In the genomic region with DNA sequence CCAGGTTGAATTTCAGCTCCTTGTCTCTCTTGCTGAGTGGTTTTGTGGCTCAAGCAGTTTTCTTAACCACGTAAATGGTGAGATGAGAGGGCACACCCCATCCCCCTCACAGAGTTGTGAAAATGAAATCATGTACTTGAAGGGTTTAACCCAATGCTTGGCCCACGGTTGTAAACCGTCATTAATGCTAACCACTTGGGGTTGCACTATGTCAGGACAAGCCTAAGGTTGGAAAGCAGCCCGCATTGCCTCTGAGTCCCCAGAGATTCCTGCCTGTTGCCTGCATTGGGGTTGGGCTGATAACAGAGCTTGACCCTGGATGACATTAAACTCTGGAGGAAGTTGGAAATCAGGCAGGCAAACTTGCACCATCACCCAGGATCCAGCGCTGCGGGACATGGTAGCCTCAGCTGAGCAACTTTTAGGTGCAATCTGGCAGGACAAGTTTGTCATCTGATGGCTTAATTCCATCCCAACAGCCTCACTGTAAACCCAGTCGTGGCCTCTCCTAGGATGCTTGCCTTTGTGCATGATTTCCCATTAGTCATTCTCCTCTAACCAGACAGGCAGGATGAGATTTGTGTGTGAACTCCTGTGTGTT, we compare ENCODE assay signal across 8 mouse cellular contexts. TPM values are rescaled to one million over a fixed set of nuclear protein-coding genes. Genes with fewer than 3 reads are reported as not detected.
DNase-seq lines count a peak whose midpoint lies in the region; ATAC-seq and TF ChIP-seq lines count a peak whose summit lies in the region.

No protein-coding gene starts in this region.

- 18% methylated on average over 7 of the region's 7 CpGs for WGBS in forebrain, embryonic 12.5 days
- 10% methylated on average over 7 of the region's 7 CpGs for WGBS in small intestine, adult 2 months

- H3K36me3 ChIP-seq in forebrain, embryonic 12.5 days (replicated peaks), result no peaks in the 10 kb centered on the region
- no peaks in the 10 kb centered on the region for H3K36me3 ChIP-seq in small intestine, adult 2 months (ENCODE audit: control insufficient read depth, insufficient read depth, low read length)

- H3K4me3 ChIP-seq in forebrain, embryonic 12.5 days (replicated peaks), result peak overlapping the region; percentile 93
- H3K4me3 ChIP-seq in small intestine, adult 2 months (ENCODE audit: low read depth, low read length), result peak overlapping the region; percentile 78

- H3K4me2 ChIP-seq in forebrain, embryonic 12.5 days, result peak overlapping the region; percentile 82

- no peak for TF ChIP-seq CTCF in small intestine, adult 2 months (IDR thresholded peaks at IDR 0.05; ENCODE audit: extremely low read depth, insufficient read length, insufficient replicate concordance, low read depth, low read length)

- intact Hi-C loops in heart, postnatal 14 days (cut with DNase I), result loop anchor here (5.0 kb wide), 1 partner anchor 124 kb away; a partner anchor contains a TSS

- no peaks in the 10 kb centered on the region for H3K9me3 ChIP-seq in forebrain, embryonic 12.5 days

- peaks cover 38% of the 10 kb centered on the region for H3K4me1 ChIP-seq in forebrain, embryonic 12.5 days
- peaks cover 9% of the 10 kb centered on the region; the same call in 1 of the 2 replicates for H3K4me1 ChIP-seq in small intestine, adult 2 months (ENCODE audit: control insufficient read depth, insufficient read depth, insufficient read length, low read length)

- H3K27ac ChIP-seq in forebrain, embryonic 12.5 days, result peak overlapping the region; percentile 99
- H3K27ac ChIP-seq in small intestine, adult 2 months (ENCODE audit: insufficient read depth, low read depth, low read length), result peak overlapping the region; percentile 19; the same call in 1 of the 2 replicates

- ATAC-seq in cerebellum, adult (ENCODE audit: insufficient number of reproducible peaks, low FRiP score, low TSS enrichment), result no peak
- peak; percentile 5; the same call in 1 of the 2 replicates for ATAC-seq in forebrain, embryonic 12.5 days (ENCODE audit: low FRiP score)

- no peaks in the 10 kb centered on the region for H3K27me3 ChIP-seq in forebrain, embryonic 12.5 days
- H3K27me3 ChIP-seq in small intestine, adult 2 months (ENCODE audit: control insufficient read depth, insufficient read depth, low read length), result no peaks in the 10 kb centered on the region

- peak overlapping the region; percentile 92 for H3K9ac ChIP-seq in forebrain, embryonic 12.5 days

- TF ChIP-seq POLR2A in small intestine, adult 2 months (IDR thresholded peaks at IDR 0.05; ENCODE audit: low read depth, low read length), result no peak

- DNase-seq in cerebellum, adult 11 months, result peak; percentile 37
- DNase-seq in adrenal gland, postnatal 36 days, result peak; percentile 50 to 64
- peak; percentile 61 to 70 for DNase-seq in heart, postnatal 14 days
- peak; percentile 51 to 66 for DNase-seq in kidney, postnatal 25 days
- peak; percentile 46 to 52 for DNase-seq in lung, postnatal 4 days

RNA-seq across cellular contexts. Expression of a gene that starts 1.0 kb away (rescaled TPM):
- 10 to 100 TPM; 26.0 to 43.4 TPM for total RNA-seq in adrenal gland, postnatal 36 days (2021)
- 33.2 and 33.6 TPM in 2 replicates for polyA plus RNA-seq in forebrain, embryonic 12.5 days (2016; fragmentation: Nextera tagmentation; extraction: Ambion mirVana)
- total RNA-seq in heart, postnatal 14 days (2021), result 10 to 100 TPM; 14.8 to 15.6 TPM
- 3.7 and 7.5 TPM in 2 replicates for polyA plus RNA-seq in small intestine, adult 2 months (2012; rRNA removed)
